ENCODE assay signal across 9 mouse cellular contexts in the genomic region with DNA sequence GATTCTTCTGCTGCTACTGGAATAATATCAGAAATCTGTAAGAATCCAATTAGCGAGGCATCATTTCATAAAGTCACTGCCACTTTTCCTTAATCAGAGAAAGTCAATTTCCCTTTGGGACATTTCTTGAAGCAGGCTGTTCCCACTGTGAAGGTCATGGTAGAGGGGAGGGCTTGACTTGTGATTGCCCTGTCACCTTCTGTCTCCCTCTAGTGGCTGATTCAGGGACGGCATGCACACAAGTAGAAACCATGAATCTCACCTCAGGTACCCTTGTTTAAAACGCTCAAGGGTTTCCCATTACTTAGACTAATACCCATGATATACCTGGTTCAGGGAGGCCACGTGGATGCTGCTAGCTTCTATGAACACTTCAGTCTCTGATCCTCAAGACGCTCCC. TPM values are rescaled to one million over a fixed set of nuclear protein-coding genes. Genes with fewer than 3 reads are reported as not detected.
A peak's percentile ranks its signal among the peaks of the same experiment; 100 is the strongest.
DNase-seq lines count a peak whose midpoint lies in the region; TF ChIP-seq lines count a peak whose summit lies in the region.
"Had no signal": no experiment of that assay in that cellular context is flagged by ENCODE, and none has a peak within 500 bp of the region (broad histone marks: within the 10 kb centered on the region; RNA-seq: fewer than 3 reads in every experiment).

No protein-coding gene starts in this region.

- TF ChIP-seq CTCF in E14TG2a.4 (conservative IDR thresholded peaks at IDR 0.05; ENCODE audit: low read length) = peak; percentile 85
- peak; percentile 73 for TF ChIP-seq CTCF in lung, adult 2 months (IDR thresholded peaks at IDR 0.05; ENCODE audit: insufficient read depth, low read length)

- peak; percentile 19 for DNase-seq in layer of hippocampus, adult 11-12 months (ENCODE audit: low spot score)
- no peak for DNase-seq in layer of hippocampus, adult 9-11 months
- peak; percentile 20 for DNase-seq in WW6 (ENCODE audit: low read depth, low spot score)
- DNase-seq in gastrocnemius, postnatal 14 days = peak; percentile 17
- peak; percentile 21 for DNase-seq in lung, adult 2 months
- DNase-seq in frontal cortex, postnatal 25 days (ENCODE audit: low spot score in 2 of 2) = no peak
- no peak for DNase-seq in Muller cell, postnatal 12 days (ENCODE audit: inconsistent ontology term)

- no peaks in the 10 kb centered on the region for H3K4me1 ChIP-seq in E14TG2a.4 (replicated peaks; ENCODE audit: low read depth, low read length)
- H3K4me1 ChIP-seq in lung, adult 2 months (ENCODE audit: control insufficient read depth, insufficient read depth, low read length) = no peaks in the 10 kb centered on the region

- 70% methylated on average over 5 of the region's 5 CpGs for WGBS in lung, adult 2 months

- H3K9me3 ChIP-seq in E14TG2a.4 (ENCODE audit: low read length) = no peaks in the 10 kb centered on the region

- intact Hi-C loops in gastrocnemius, postnatal 14 days (cut with DNase I; ENCODE audit: low total_unique reads) = no loop called here

- no peak overlapping the region for H3K4me3 ChIP-seq in E14TG2a.4 (replicated peaks; ENCODE audit: low read length)
- no peak overlapping the region for H3K4me3 ChIP-seq in lung, adult 2 months (replicated peaks; ENCODE audit: extremely low read depth, low read depth, low read length)

- TF ChIP-seq POLR2A in lung, adult 2 months (IDR thresholded peaks at IDR 0.05; ENCODE audit: borderline replicate concordance, extremely low read depth, low read depth, low read length) = no peak

- no peaks in the 10 kb centered on the region for H3K36me3 ChIP-seq in E14TG2a.4 (ENCODE audit: insufficient read depth, low read length)

- H3K27me3 ChIP-seq in E14TG2a.4 (ENCODE audit: insufficient read depth, low read length) = no peaks in the 10 kb centered on the region

RNA-seq across cellular contexts. Expression of a gene that starts 31.8 kb away (rescaled TPM):
- total RNA-seq in gastrocnemius, postnatal 14 days (2021) = 1 to 10 TPM; 9.3 to 9.5 TPM
- polyA plus RNA-seq in lung, adult 2 months (2012; rRNA removed) = 135 and 177 TPM in 2 replicates
- total RNA-seq: neutrophil, adult 5-6 weeks had no signal

Comparison
In these comparisons a context has a peak if more than half of its experiments do, and no peak if none do; other contexts are left out.
1. DNase-seq: peak in layer of hippocampus, adult 11-12 months (single experiment), WW6 (single experiment), gastrocnemius, postnatal 14 days (single experiment) and lung, adult 2 months (single experiment); none in layer of hippocampus, adult 9-11 months (single experiment), frontal cortex, postnatal 25 days (0 of 2) and Muller cell, postnatal 12 days (single experiment).